Mouse (Mus musculus): ENCODE results near the gene Armh3.

- no peak for TF ChIP-seq CTCF (IDR thresholded peaks at IDR 0.05; ENCODE audit: control insufficient read depth, insufficient read depth, insufficient replicate concordance, low read depth, low read length)
- TF ChIP-seq POLR2A (IDR thresholded peaks at IDR 0.05; ENCODE audit: control insufficient read depth, low read depth, low read length): no peak
Observed at GRCm38 (mm10) chr19:45949236-45949635, 49.1 kb downstream of the Armh3 start.

Measured in testis, adult 2 months (tissue).